Mouse (Mus musculus) CH12.LX (cell line): Measurements from ENCODE around the gene Inpp4b.

Experiments used
- CTCF ChIP-seq, 2 experiments: IDR thresholded peaks in 1 of 2; conservative IDR thresholded peaks in 1 of 2; 2 replicates each; pipeline ENCODE4 v1.5.1; 2011 to 2012; ENCODE audit warnings: low read depth in 2 of 2, low read length in 2 of 2, improper control_type of control experiment in 1 of 2, inconsistent platforms in 1 of 2, mild to moderate bottlenecking in 1 of 2, moderate library complexity in 1 of 2
- EP300 ChIP-seq: IDR thresholded peaks from 2 replicates; pipeline ENCODE4 v1.6.1; 2011; ENCODE audit warnings: low read length, improper control_type of control experiment
- MAZ ChIP-seq: IDR thresholded peaks from 2 replicates; pipeline ENCODE4 v1.6.1; 2012; ENCODE audit warnings: low read depth, mild to moderate bottlenecking, inconsistent platforms, low read length, improper control_type of control experiment, moderate library complexity
- NRF1 ChIP-seq: IDR thresholded peaks from 2 replicates; pipeline ENCODE4 v1.6.1; 2014; ENCODE audit warnings: low read depth, mild to moderate bottlenecking, inconsistent platforms, low read length, improper control_type of control experiment, moderate library complexity
- POLR2A ChIP-seq: IDR thresholded peaks from 2 replicates; pipeline ENCODE4 v1.6.1; 2011; ENCODE audit warnings: low read depth, mild to moderate bottlenecking, improper control_type of control experiment, low read length
- RCOR1 ChIP-seq: conservative IDR thresholded peaks from 2 replicates; pipeline ENCODE4 v1.6.1; 2012; ENCODE audit warnings: low read depth, mild to moderate bottlenecking, inconsistent platforms, low read length, improper control_type of control experiment
- TCF12 ChIP-seq: IDR thresholded peaks from 2 replicates; pipeline ENCODE4 v1.6.1; 2014; ENCODE audit warnings: low read depth, mild to moderate bottlenecking, inconsistent platforms, low read length, improper control_type of control experiment
- UBTF ChIP-seq: IDR thresholded peaks from 2 replicates; pipeline ENCODE4 v1.6.1; 2012; ENCODE audit warnings: low read depth, mild to moderate bottlenecking, inconsistent platforms, low read length, improper control_type of control experiment, moderate library complexity

- TF ChIP-seq NRF1 = no peak
- TF ChIP-seq MAZ = no peak
- TF ChIP-seq CTCF (conservative IDR thresholded peaks at IDR 0.05 in 1 of 2, IDR thresholded peaks at IDR 0.05 in 1 of 2; ENCODE audit: low read depth in 2 of 2, low read length in 2 of 2) = no peak
- TF ChIP-seq TCF12 = no peak
- no peak for TF ChIP-seq POLR2A
- TF ChIP-seq EP300 = no peak
- no peak for TF ChIP-seq UBTF
- no peak for TF ChIP-seq RCOR1
Observed at GRCm38 (mm10) chr8:81766033-81766432, 423.7 kb downstream of the Inpp4b start.
